Mouse (Mus musculus) limb, embryonic 11.5 days (tissue): ENCODE measurements at regions not wholly inside any gene's neighbourhood (a gene's known extent, or its start where the extent isn't known, plus 50 kb on each side); places are given as distances from the start of the nearest gene placed in this dataset.

Source experiments
- ATAC-seq: fragments of 200-750 bp; cut with Nextera tagmentation; 2 replicates; pipeline ENCODE4 v1.8.0; 2017; ENCODE audit warnings: low read depth; ENCODE audit not compliant: insufficient number of reproducible peaks, low FRiP score, low TSS enrichment
- DNase-seq: peaks from one replicate; pipeline ENCODE4 v3.0.0-alpha.2; 2015; ENCODE audit warnings: low spot score
- H3K27ac ChIP-seq: fragments of 300-500 bp; sonication (generic); replicated peaks from 2 replicates; pipeline ENCODE4 v1.5.1; 2014; ENCODE audit warnings: low read depth, mild to moderate bottlenecking, low read length
- H3K27me3 ChIP-seq: fragments of 300-500 bp; sonication (generic); 2 replicates; pipeline ENCODE4 v1.6.1; 2014; ENCODE audit warnings: mild to moderate bottlenecking, low read length, mixed read lengths; ENCODE audit not compliant: control insufficient read depth, insufficient read depth
- H3K36me3 ChIP-seq: fragments of 300-500 bp; sonication (generic); 2 replicates; pipeline ENCODE4 v1.6.1; 2014; ENCODE audit warnings: mild to moderate bottlenecking, low read length, moderate library complexity, mixed read lengths; ENCODE audit not compliant: control insufficient read depth, insufficient read depth
- H3K4me1 ChIP-seq: fragments of 300-500 bp; sonication (generic); 2 replicates; pipeline ENCODE4 v1.6.1; 2014; ENCODE audit warnings: low read length, mixed read lengths; ENCODE audit not compliant: control insufficient read depth, insufficient read depth
- H3K4me2 ChIP-seq: fragments of 300-500 bp; sonication (generic); 2 replicates; pipeline ENCODE4 v1.6.1; 2014; ENCODE audit warnings: low read depth, mild to moderate bottlenecking, moderate library complexity; ENCODE audit not compliant: severe bottlenecking
- H3K4me3 ChIP-seq: fragments of 300-500 bp; sonication (generic); 2 replicates; pipeline ENCODE4 v1.5.1; 2014; ENCODE audit warnings: low read depth, low read length
- H3K9ac ChIP-seq: fragments of 300-500 bp; sonication (generic); 2 replicates; pipeline ENCODE4 v1.6.1; 2014; ENCODE audit warnings: mild to moderate bottlenecking, low read length
- H3K9me3 ChIP-seq: fragments of 300-500 bp; sonication (generic); 2 replicates; pipeline ENCODE4 v1.6.1; 2016; ENCODE audit warnings: low read length; ENCODE audit not compliant: control insufficient read depth
- WGBS: fragments of 180-500 bp; shearing (Covaris S2); extraction: QIAGEN DNeasy Blood & Tissue Kit; methylation state at CpG from one replicate; pipeline ENCODE4 v1.1.7; 2014; 5-methylcytosine and 5-hydroxymethylcytosine counted together

DNA sequence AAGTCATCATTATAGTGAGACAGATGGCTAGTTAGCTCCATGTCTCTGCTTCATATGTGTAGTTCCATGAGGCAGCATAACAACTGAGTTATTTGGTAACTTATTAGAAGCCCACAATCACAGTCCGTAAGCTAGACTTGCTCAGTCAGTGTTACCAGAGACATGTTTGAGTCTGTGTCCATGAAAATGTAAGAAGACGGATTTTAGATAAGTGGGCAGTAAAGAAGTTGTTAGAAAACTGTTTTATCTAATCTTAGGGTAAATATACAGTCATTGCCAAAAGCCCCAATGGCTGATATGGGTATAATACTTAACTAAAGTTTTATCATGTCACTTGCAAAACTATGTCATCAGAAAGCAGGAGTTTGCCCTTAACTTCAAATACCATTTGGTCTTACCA is 466.9 kb upstream of the Sel1l start:
- no peaks in the 10 kb centered on the region for H3K36me3 ChIP-seq
- no peaks in the 10 kb centered on the region for H3K27me3 ChIP-seq
- no peak overlapping the region for H3K9ac ChIP-seq
- no peak overlapping the region for H3K27ac ChIP-seq
- 94% methylated on average over 2 of the region's 2 CpGs for WGBS
- H3K4me1 ChIP-seq = no peaks in the 10 kb centered on the region
- DNase-seq (no peak), ATAC-seq (no peak)
- no peak overlapping the region for H3K4me2 ChIP-seq
- H3K9me3 ChIP-seq = no peaks in the 10 kb centered on the region
- H3K4me3 ChIP-seq = no peak overlapping the region

DNA sequence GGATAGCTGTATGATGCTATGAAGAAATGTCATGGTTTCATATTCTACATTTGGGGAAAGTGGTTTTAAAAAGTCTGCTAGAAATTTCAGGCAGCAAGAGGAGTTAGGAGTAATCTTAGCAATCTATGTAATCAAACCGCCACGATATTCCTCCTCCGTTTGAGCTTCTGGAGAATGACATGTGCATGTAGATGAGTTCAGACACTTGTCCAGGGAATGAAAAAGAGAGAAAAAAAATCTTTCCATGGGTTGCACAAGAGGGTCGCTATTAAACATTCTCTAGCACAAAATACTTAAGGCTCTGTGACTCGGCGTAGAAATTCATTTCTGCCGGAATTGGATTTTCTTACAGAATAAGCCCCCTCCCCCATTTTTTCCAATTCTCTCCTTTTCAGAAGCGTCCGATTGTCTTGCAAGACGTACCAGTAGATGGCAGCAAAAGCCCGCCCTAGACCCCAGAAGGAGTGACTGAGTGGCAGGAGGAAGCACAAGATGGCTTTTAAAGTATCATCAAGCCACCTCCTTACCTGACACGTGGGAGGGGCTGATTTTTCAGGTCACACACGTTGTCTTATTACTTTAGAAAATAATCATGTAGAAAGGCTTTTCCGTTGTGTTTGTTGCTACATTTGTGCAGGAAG is 454.1 kb upstream of the Sel1l start:
- Histone ChIP-seq H3K4me2 (no peak overlapping the region), H3K27ac (no peak overlapping the region), H3K4me3 (no peak overlapping the region), H3K36me3 (no peaks in the 10 kb centered on the region), H3K27me3 (no peaks in the 10 kb centered on the region), H3K9ac (no peak overlapping the region), H3K4me1 (no peaks in the 10 kb centered on the region), H3K9me3 (no peaks in the 10 kb centered on the region)
- ATAC-seq = no peak
- whole genome bisulfite sequencing = 29% methylated on average over 14 of the region's 14 CpGs
- DNase-seq = peak; percentile 87

DNA sequence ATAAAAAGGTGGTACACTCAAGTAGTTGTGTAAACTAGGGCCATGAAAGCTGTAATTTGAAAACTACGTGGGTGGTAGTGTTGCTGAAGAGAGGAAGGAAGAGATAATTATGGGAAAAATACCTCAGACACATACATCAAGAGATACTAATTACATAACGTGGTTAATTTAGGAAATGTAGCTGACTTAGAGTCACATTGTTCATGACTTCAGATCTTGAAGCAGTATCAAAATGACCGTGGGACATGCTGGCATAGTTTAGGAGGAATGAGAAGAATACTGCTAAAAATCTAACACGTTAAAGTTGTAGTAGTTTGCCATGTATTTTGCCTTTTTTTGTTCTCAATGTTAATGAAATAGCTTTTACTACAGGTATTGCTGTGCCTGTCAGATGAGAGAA is 445.9 kb upstream of the Sel1l start:
- DNase-seq = no peak
- 77% methylated on average over 4 of the region's 4 CpGs for WGBS
- no peaks in the 10 kb centered on the region for H3K9me3 ChIP-seq
- H3K4me1 ChIP-seq = peaks cover 4% of the 10 kb centered on the region; the same call in 1 of the 2 replicates
- H3K4me3 ChIP-seq = no peak overlapping the region
- H3K9ac ChIP-seq = no peak overlapping the region
- H3K4me2 ChIP-seq = no peak overlapping the region
- ATAC-seq = no peak
- no peak overlapping the region for H3K27ac ChIP-seq
- no peaks in the 10 kb centered on the region for H3K36me3 ChIP-seq
- H3K27me3 ChIP-seq = no peaks in the 10 kb centered on the region

DNA sequence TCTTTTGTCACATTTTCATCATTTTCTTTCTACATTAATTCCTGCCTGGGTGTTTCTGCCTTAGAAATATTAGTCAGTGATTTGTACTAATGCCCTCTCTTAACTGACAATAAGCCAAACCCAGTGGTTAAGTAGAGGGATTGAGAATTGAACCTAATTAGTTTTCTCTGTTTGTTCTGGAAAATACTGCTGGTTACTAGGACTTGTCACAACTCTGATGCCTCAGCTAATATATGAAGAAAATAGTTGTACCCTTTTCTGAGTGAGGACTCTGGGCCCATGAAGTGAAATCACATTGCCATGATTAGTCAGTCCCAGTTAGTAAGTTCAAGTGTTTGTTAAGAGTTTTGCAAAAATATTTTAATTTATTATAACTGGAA is 444.4 kb upstream of the Sel1l start:
- Histone ChIP-seq H3K36me3 (no peaks in the 10 kb centered on the region), H3K27me3 (no peaks in the 10 kb centered on the region), H3K4me2 (no peak overlapping the region), H3K9ac (no peak overlapping the region), H3K27ac (no peak overlapping the region), H3K4me3 (no peak overlapping the region), H3K4me1 (peaks cover 4% of the 10 kb centered on the region; the same call in 1 of the 2 replicates), H3K9me3 (no peaks in the 10 kb centered on the region)
- DNase-seq (no peak), ATAC-seq (no peak)

DNA sequence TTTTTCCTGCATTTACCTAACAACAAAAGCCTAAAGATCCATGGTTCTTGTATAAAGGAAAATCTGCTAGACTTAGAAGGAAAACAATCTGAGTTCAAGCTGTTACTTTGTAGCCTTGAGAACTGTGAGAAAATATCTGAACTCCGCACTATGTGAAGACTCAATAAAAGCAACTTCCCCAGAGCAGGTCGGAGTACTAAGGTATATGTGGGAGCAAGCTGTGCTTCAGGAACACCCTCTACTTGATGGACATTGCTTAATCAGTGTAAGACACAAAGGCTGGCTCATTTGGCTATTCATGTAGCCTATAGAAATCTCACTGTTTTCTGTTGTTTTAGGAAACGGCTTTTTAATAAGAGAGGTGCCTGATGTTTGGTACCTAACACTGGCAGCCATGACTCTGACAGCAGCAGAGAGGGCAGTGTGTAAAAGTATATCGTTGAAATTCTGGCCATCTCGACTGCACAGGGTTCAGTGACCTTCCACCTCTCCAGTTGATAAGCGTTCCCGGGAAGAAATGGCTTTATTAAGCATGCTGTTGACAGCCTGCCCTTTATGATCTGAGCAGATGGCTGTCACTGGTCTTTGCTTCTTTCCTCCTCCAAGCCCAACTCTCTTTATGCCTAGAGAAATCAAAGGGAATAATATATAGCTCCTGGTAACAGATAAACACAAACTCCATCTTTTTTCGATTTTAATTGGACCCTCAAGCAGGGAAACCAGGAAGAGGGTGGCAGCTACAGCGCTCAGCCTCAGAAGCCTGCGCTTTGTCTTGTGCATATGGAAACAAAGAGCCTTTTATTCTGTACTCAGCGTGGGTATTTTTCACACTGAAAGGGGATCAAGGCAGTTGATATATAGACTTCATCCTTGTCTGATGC is 443.7 kb upstream of the Sel1l start:
- ATAC-seq (no peak), DNase-seq (peak; percentile 39)
- Histone ChIP-seq H3K27me3 (no peaks in the 10 kb centered on the region), H3K4me2 (no peak overlapping the region), H3K36me3 (no peaks in the 10 kb centered on the region), H3K9ac (no peak overlapping the region), H3K4me1 (peaks cover 4% of the 10 kb centered on the region; the same call in 1 of the 2 replicates), H3K9me3 (no peaks in the 10 kb centered on the region), H3K27ac (no peak overlapping the region; the same call in 1 of the 2 replicates), H3K4me3 (no peak overlapping the region)
- 32% methylated on average over 11 of the region's 11 CpGs for WGBS

DNA sequence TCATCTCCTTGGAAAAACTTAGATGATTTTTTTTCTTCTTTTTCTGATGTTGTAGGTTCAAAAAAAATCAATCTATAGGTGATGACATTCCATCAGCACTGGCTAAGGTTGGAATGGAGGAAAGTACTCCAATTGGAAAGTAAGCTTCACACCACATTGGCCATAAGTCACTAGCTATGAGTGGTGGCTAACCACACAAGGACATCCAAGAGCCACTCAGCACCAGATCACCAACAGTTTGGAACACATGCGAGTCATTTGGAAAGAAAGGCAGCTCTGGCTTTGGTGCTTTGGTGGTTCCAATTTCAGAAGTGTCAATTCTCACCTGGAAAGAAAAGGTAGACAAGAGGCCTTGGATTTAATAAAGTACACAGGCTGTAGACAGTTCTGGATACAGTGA is 442.5 kb upstream of the Sel1l start:
- WGBS = 82% methylated on average over 1 of the region's 1 CpGs
- peaks cover 4% of the 10 kb centered on the region; the same call in 1 of the 2 replicates for H3K4me1 ChIP-seq
- H3K36me3 ChIP-seq = no peaks in the 10 kb centered on the region
- no peaks in the 10 kb centered on the region for H3K9me3 ChIP-seq
- no peak overlapping the region for H3K4me3 ChIP-seq
- no peak overlapping the region for H3K4me2 ChIP-seq
- no peak overlapping the region for H3K27ac ChIP-seq
- H3K27me3 ChIP-seq = no peaks in the 10 kb centered on the region
- DNase-seq (peak; percentile 61), ATAC-seq (peak; percentile 69; the same call in 1 of the 2 replicates)
- no peak overlapping the region for H3K9ac ChIP-seq

DNA sequence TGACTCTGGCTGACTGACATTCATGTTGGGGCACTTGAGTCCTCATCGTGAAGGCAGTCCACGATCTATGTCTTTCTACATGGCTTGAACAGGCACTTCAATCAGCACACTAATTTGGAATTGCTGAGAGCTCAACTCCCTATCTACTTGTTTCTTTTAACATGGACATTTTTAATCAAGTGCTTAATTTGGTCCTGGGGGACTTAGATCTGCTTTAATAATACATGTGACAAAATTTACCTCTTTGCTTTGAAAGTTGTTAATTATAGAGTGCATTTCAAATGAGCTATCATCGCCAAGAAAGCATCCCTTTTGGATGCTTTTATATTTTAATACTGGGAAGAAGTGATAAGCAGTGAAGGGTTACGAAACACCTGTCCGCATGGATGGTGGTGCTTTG is 436.6 kb upstream of the Sel1l start:
- Histone ChIP-seq H3K9ac (no peak overlapping the region), H3K4me1 (no peaks in the 10 kb centered on the region), H3K27ac (no peak overlapping the region), H3K27me3 (no peaks in the 10 kb centered on the region), H3K4me3 (no peak overlapping the region), H3K4me2 (no peak overlapping the region), H3K36me3 (no peaks in the 10 kb centered on the region), H3K9me3 (no peaks in the 10 kb centered on the region)
- no peak for ATAC-seq
- DNase-seq = no peak
- WGBS = 95% methylated on average over 5 of the region's 5 CpGs

DNA sequence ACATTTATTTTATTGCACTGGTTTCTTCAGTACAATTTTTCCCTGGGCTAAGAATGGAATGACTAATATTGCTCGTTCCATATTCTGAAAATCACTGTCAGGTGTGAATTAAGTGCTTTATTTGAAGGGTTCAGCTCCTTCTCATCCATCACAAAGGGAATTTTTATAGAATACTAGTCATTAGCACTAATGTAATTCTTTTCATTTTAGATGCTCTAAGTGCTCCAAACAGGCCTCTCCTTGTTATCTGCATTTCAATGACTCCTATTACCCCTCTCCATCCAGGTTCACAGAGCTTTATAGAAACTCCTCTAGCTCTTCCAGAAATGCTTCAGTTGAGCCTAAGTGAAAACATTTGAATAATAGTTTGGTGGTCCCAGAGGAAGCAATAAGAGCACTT is 431.5 kb upstream of the Sel1l start:
- ATAC-seq = no peak
- WGBS = 78% methylated on average over 1 of the region's 1 CpGs
- H3K4me2 ChIP-seq = no peak overlapping the region

More for the DNA sequence above, 431.5 kb upstream of the Sel1l start:
- no peak for DNase-seq
- Histone ChIP-seq H3K4me1 (no peaks in the 10 kb centered on the region), H3K4me3 (no peak overlapping the region), H3K9me3 (no peaks in the 10 kb centered on the region), H3K27ac (no peak overlapping the region), H3K9ac (no peak overlapping the region), H3K27me3 (no peaks in the 10 kb centered on the region), H3K36me3 (no peaks in the 10 kb centered on the region)
